Mouse (Mus musculus): ENCODE measurements around the gene Acox3. TPM values are rescaled to one million over a fixed set of nuclear protein-coding genes. Genes with fewer than 3 reads are reported as not detected.

Gene Acox3
- polyA plus RNA-seq (2015; fragmentation: Illumina TruSeq; extraction: RNeasy Lipid Tissue Mini Kit (QIAGEN cat#74804); ENCODE audit: insufficient read depth, low replicate concordance), result 80.6 TPM

GRCm38 (mm10) chr5:35582445-35583220, at the start of gene Acox3:
Acox3 (plus strand) TSS chr5:35583040.

GRCm38 (mm10) chr5:35574653-35575599, 7.9 kb upstream of the Acox3 start, which contains the start of gene Trmt44:
Trmt44 (minus strand) TSS chr5:35575070.

Other genes starting within 250 kb of the Acox3 start
- gene Hmx1, start 193.9 kb upstream of the Acox3 start, polyA plus RNA-seq (2015; fragmentation: Illumina TruSeq; extraction: RNeasy Lipid Tissue Mini Kit (QIAGEN cat#74804); ENCODE audit: insufficient read depth, low replicate concordance), result not detected
- gene Cpz, start 57.3 kb upstream of the Acox3 start, polyA plus RNA-seq (2015; fragmentation: Illumina TruSeq; extraction: RNeasy Lipid Tissue Mini Kit (QIAGEN cat#74804); ENCODE audit: insufficient read depth, low replicate concordance), result 0.10 TPM
- gene Trmt44, start 8.0 kb upstream of the Acox3 start, polyA plus RNA-seq (2015; fragmentation: Illumina TruSeq; extraction: RNeasy Lipid Tissue Mini Kit (QIAGEN cat#74804); ENCODE audit: insufficient read depth, low replicate concordance), result 5.8 TPM
- 6.5 TPM for gene Htra3, start 96.7 kb downstream of the Acox3 start, polyA plus RNA-seq (2015; fragmentation: Illumina TruSeq; extraction: RNeasy Lipid Tissue Mini Kit (QIAGEN cat#74804); ENCODE audit: insufficient read depth, low replicate concordance)
- gene Sh3tc1, start 156.9 kb downstream of the Acox3 start, polyA plus RNA-seq (2015; fragmentation: Illumina TruSeq; extraction: RNeasy Lipid Tissue Mini Kit (QIAGEN cat#74804); ENCODE audit: insufficient read depth, low replicate concordance), result 3.2 TPM
- gene Ablim2, start 174.8 kb downstream of the Acox3 start, polyA plus RNA-seq (2015; fragmentation: Illumina TruSeq; extraction: RNeasy Lipid Tissue Mini Kit (QIAGEN cat#74804); ENCODE audit: insufficient read depth, low replicate concordance), result 1.1 TPM

Data from spleen, adult 10 weeks (tissue).